Mouse (Mus musculus): ENCODE data around the gene Rcan2. TPM values are rescaled to one million over a fixed set of nuclear protein-coding genes. Genes with fewer than 3 reads are reported as not detected.

The Rcan2 gene
- polyA plus RNA-seq, 1 experiment from 2014 or later = 63.1 TPM

- no peaks in the 10 kb centered on the region for H3K27me3 ChIP-seq (ENCODE audit: control insufficient read depth, insufficient read depth, low read length)
- no peak overlapping the region for H3K4me2 ChIP-seq (ENCODE audit: low read depth, low read length)
- H3K27ac ChIP-seq (ENCODE audit: low read length) = no peak overlapping the region
- no peak overlapping the region for H3K9ac ChIP-seq (ENCODE audit: low read length)
- ATAC-seq (replicated peaks; ENCODE audit: extremely low read depth, insufficient read depth, low FRiP score) = no peak
- no peak overlapping the region for H3K4me3 ChIP-seq (ENCODE audit: low read length)
- 78% methylated on average over 8 of the region's 8 CpGs for WGBS
- H3K9me3 ChIP-seq (replicated peaks; ENCODE audit: control insufficient read depth, low read length) = no peaks in the 10 kb centered on the region
- no peaks in the 10 kb centered on the region for H3K4me1 ChIP-seq (ENCODE audit: control insufficient read depth, insufficient read depth, low read length)
- no peaks in the 10 kb centered on the region for H3K36me3 ChIP-seq (ENCODE audit: control insufficient read depth, insufficient read depth)
These were observed 241.7 kb downstream of the Rcan2 start for GRCm38 (mm10) chr17:44042861-44043260.

- Histone ChIP-seq H3K9ac (ENCODE audit: low read length) (no peak overlapping the region), H3K4me1 (ENCODE audit: control insufficient read depth, insufficient read depth, low read length) (no peaks in the 10 kb centered on the region), H3K27me3 (ENCODE audit: control insufficient read depth, insufficient read depth, low read length) (no peaks in the 10 kb centered on the region), H3K4me2 (ENCODE audit: low read depth, low read length) (no peak overlapping the region), H3K27ac (ENCODE audit: low read length) (no peak overlapping the region), H3K9me3 (replicated peaks; ENCODE audit: control insufficient read depth, low read length) (no peaks in the 10 kb centered on the region), H3K36me3 (ENCODE audit: control insufficient read depth, insufficient read depth) (no peaks in the 10 kb centered on the region), H3K4me3 (ENCODE audit: low read length) (no peak overlapping the region)
- ATAC-seq (replicated peaks; ENCODE audit: extremely low read depth, insufficient read depth, low FRiP score) = no peak
- WGBS = 66% methylated on average over 4 of the region's 4 CpGs
These were observed 252.3 kb downstream of the Rcan2 start for GRCm38 (mm10) chr17:44053427-44053826.

GRCm38 (mm10) chr17:44057123-44057522 lies 256.0 kb downstream of the Rcan2 start:
- Histone ChIP-seq H3K4me1 (ENCODE audit: control insufficient read depth, insufficient read depth, low read length) (no peaks in the 10 kb centered on the region), H3K36me3 (ENCODE audit: control insufficient read depth, insufficient read depth) (no peaks in the 10 kb centered on the region), H3K27ac (ENCODE audit: low read length) (no peak overlapping the region), H3K4me3 (ENCODE audit: low read length) (no peak overlapping the region), H3K4me2 (ENCODE audit: low read depth, low read length) (no peak overlapping the region), H3K9me3 (replicated peaks; ENCODE audit: control insufficient read depth, low read length) (no peaks in the 10 kb centered on the region), H3K27me3 (ENCODE audit: control insufficient read depth, insufficient read depth, low read length) (no peaks in the 10 kb centered on the region), H3K9ac (ENCODE audit: low read length) (no peak overlapping the region)
- WGBS = 81% methylated on average over 1 of the region's 1 CpGs
- ATAC-seq (replicated peaks; ENCODE audit: extremely low read depth, insufficient read depth, low FRiP score) = no peak

GRCm38 (mm10) chr17:44058145-44058544 lies 257.0 kb downstream of the Rcan2 start:
- Histone ChIP-seq H3K36me3 (ENCODE audit: control insufficient read depth, insufficient read depth) (no peaks in the 10 kb centered on the region), H3K27me3 (ENCODE audit: control insufficient read depth, insufficient read depth, low read length) (no peaks in the 10 kb centered on the region), H3K9me3 (replicated peaks; ENCODE audit: control insufficient read depth, low read length) (no peaks in the 10 kb centered on the region), H3K4me2 (ENCODE audit: low read depth, low read length) (no peak overlapping the region), H3K4me3 (ENCODE audit: low read length) (no peak overlapping the region), H3K27ac (ENCODE audit: low read length) (no peak overlapping the region), H3K9ac (ENCODE audit: low read length) (no peak overlapping the region), H3K4me1 (ENCODE audit: control insufficient read depth, insufficient read depth, low read length) (no peaks in the 10 kb centered on the region)
- ATAC-seq (replicated peaks; ENCODE audit: extremely low read depth, insufficient read depth, low FRiP score) = no peak

GRCm38 (mm10) chr17:44060781-44061180 lies 259.6 kb downstream of the Rcan2 start:
- ATAC-seq (replicated peaks; ENCODE audit: extremely low read depth, insufficient read depth, low FRiP score) = no peak
- H3K9ac ChIP-seq (ENCODE audit: low read length) = no peak overlapping the region
- H3K36me3 ChIP-seq (ENCODE audit: control insufficient read depth, insufficient read depth) = no peaks in the 10 kb centered on the region
- WGBS = 94% methylated on average over 1 of the region's 1 CpGs
- H3K4me1 ChIP-seq (ENCODE audit: control insufficient read depth, insufficient read depth, low read length) = no peaks in the 10 kb centered on the region
- H3K27ac ChIP-seq (ENCODE audit: low read length) = no peak overlapping the region
- H3K27me3 ChIP-seq (ENCODE audit: control insufficient read depth, insufficient read depth, low read length) = no peaks in the 10 kb centered on the region
- no peak overlapping the region for H3K4me3 ChIP-seq (ENCODE audit: low read length)
- no peak overlapping the region for H3K4me2 ChIP-seq (ENCODE audit: low read depth, low read length)
- no peaks in the 10 kb centered on the region for H3K9me3 ChIP-seq (replicated peaks; ENCODE audit: control insufficient read depth, low read length)

GRCm38 (mm10) chr17:44061289-44061890 lies 260.2 kb downstream of the Rcan2 start:
- no peak for ATAC-seq (replicated peaks; ENCODE audit: extremely low read depth, insufficient read depth, low FRiP score)
- no peaks in the 10 kb centered on the region for H3K9me3 ChIP-seq (replicated peaks; ENCODE audit: control insufficient read depth, low read length)
- no peak overlapping the region for H3K4me3 ChIP-seq (ENCODE audit: low read length)

GRCm38 (mm10) chr17:44068876-44069275 lies 267.7 kb downstream of the Rcan2 start:
- 63% methylated on average over 6 of the region's 6 CpGs for WGBS
- H3K4me3 ChIP-seq (ENCODE audit: low read length) = no peak overlapping the region
- no peak overlapping the region for H3K27ac ChIP-seq (ENCODE audit: low read length)
- H3K9ac ChIP-seq (ENCODE audit: low read length) = no peak overlapping the region
- no peaks in the 10 kb centered on the region for H3K9me3 ChIP-seq (replicated peaks; ENCODE audit: control insufficient read depth, low read length)
- no peaks in the 10 kb centered on the region for H3K4me1 ChIP-seq (ENCODE audit: control insufficient read depth, insufficient read depth, low read length)
- no peak overlapping the region for H3K4me2 ChIP-seq (ENCODE audit: low read depth, low read length)
- no peak for ATAC-seq (replicated peaks; ENCODE audit: extremely low read depth, insufficient read depth, low FRiP score)
- no peaks in the 10 kb centered on the region for H3K36me3 ChIP-seq (ENCODE audit: control insufficient read depth, insufficient read depth)
- no peaks in the 10 kb centered on the region for H3K27me3 ChIP-seq (ENCODE audit: control insufficient read depth, insufficient read depth, low read length)

More at GRCm38 (mm10) chr17:44061289-44061890, 260.2 kb downstream of the Rcan2 start:
- H3K4me2 ChIP-seq (ENCODE audit: low read depth, low read length) = no peak overlapping the region
- H3K9ac ChIP-seq (ENCODE audit: low read length) = no peak overlapping the region
- H3K27ac ChIP-seq (ENCODE audit: low read length) = no peak overlapping the region
- H3K36me3 ChIP-seq (ENCODE audit: control insufficient read depth, insufficient read depth) = no peaks in the 10 kb centered on the region
- H3K27me3 ChIP-seq (ENCODE audit: control insufficient read depth, insufficient read depth, low read length) = no peaks in the 10 kb centered on the region
- H3K4me1 ChIP-seq (ENCODE audit: control insufficient read depth, insufficient read depth, low read length) = no peaks in the 10 kb centered on the region
- 79% methylated on average over 5 of the region's 5 CpGs for WGBS

GRCm38 (mm10) chr17:44071680-44072079 lies 270.5 kb downstream of the Rcan2 start:
- no peak overlapping the region for H3K4me3 ChIP-seq (ENCODE audit: low read length)
- H3K36me3 ChIP-seq (ENCODE audit: control insufficient read depth, insufficient read depth) = no peaks in the 10 kb centered on the region
- no peak overlapping the region for H3K9ac ChIP-seq (ENCODE audit: low read length)
- H3K9me3 ChIP-seq (replicated peaks; ENCODE audit: control insufficient read depth, low read length) = no peaks in the 10 kb centered on the region
- ATAC-seq (replicated peaks; ENCODE audit: extremely low read depth, insufficient read depth, low FRiP score) = no peak
- no peaks in the 10 kb centered on the region for H3K4me1 ChIP-seq (ENCODE audit: control insufficient read depth, insufficient read depth, low read length)
- no peak overlapping the region for H3K4me2 ChIP-seq (ENCODE audit: low read depth, low read length)
- no peaks in the 10 kb centered on the region for H3K27me3 ChIP-seq (ENCODE audit: control insufficient read depth, insufficient read depth, low read length)
- no peak overlapping the region for H3K27ac ChIP-seq (ENCODE audit: low read length)

GRCm38 (mm10) chr17:44075601-44076000 lies 274.4 kb downstream of the Rcan2 start:
- Histone ChIP-seq H3K27ac (ENCODE audit: low read length) (no peak overlapping the region), H3K4me1 (ENCODE audit: control insufficient read depth, insufficient read depth, low read length) (peaks cover 7% of the 10 kb centered on the region), H3K27me3 (ENCODE audit: control insufficient read depth, insufficient read depth, low read length) (no peaks in the 10 kb centered on the region), H3K36me3 (ENCODE audit: control insufficient read depth, insufficient read depth) (no peaks in the 10 kb centered on the region), H3K4me2 (ENCODE audit: low read depth, low read length) (no peak overlapping the region), H3K9ac (ENCODE audit: low read length) (no peak overlapping the region), H3K9me3 (replicated peaks; ENCODE audit: control insufficient read depth, low read length) (no peaks in the 10 kb centered on the region), H3K4me3 (ENCODE audit: low read length) (no peak overlapping the region)
- no peak for ATAC-seq (replicated peaks; ENCODE audit: extremely low read depth, insufficient read depth, low FRiP score)
- 80% methylated on average over 3 of the region's 3 CpGs for WGBS

All from heart, embryonic 16.5 days (tissue).